Comparison of ENCODE assay signal across 8 mouse cellular contexts in the genomic region with DNA sequence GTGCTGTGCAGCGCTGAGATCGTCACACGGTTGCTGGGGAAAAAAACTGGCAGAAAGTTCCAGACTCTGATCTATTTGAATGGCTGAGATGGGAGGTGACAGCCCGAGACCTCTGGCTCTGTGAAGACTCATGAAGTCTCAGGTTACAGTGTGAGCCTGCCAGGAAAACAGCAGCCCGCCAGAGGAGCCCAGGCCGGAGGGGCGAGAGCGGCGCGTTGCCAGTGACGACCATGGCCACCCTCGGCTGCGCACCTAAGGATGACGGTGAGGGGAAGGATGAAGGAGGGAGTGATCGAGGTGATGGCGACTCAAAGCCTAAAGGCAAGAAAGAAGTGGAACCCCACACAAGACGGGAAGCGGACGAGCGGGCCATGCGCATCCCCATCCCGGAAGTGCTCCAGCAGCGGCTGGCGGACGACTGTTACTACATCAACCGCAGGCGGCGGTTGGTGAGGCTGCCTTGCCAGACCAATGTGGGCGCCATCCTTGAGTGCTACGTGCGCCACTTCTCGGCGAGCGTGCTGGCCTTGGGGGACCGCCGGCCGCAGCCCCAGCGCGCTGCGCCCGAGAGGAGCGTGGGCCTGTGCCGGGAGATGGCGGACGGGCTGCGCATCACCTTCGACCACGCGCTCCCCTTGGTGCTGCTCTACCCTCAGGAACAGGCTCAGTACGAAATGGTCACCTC. TPM values are rescaled to one million over a fixed set of nuclear protein-coding genes. Genes with fewer than 3 reads are reported as not detected.
DNase-seq lines count a peak whose midpoint lies in the region; ATAC-seq lines count a peak whose summit lies in the region.

No protein-coding gene starts in this region.

- whole genome bisulfite sequencing in intestine, embryonic 14.5 days: 1% methylated on average over 49 of the region's 50 CpGs

- intact Hi-C loops in gastrocnemius, postnatal 36 days (cut with DNase I): loop anchor here (10.0 kb wide), 1 partner anchor 110 kb away; a partner anchor contains a TSS
- intact Hi-C loops in left cerebral cortex, postnatal 10 days (cut with DNase I): loop anchor here (10.0 kb wide), 1 partner anchor 110 kb away; a partner anchor contains a TSS

- DNase-seq in adrenal gland, adult 18-20 months (ENCODE audit: low spot score in 2 of 2): peak; percentile 50 to 54
- peak; percentile 86 for DNase-seq in embryo, embryonic 11 days
- DNase-seq in gastrocnemius, postnatal 36 days: peak; percentile 27 to 64
- DNase-seq in intestine, embryonic 14.5 days (ENCODE audit: low spot score): peak; percentile 91
- peak; percentile 65 to 82 for DNase-seq in left cerebral cortex, postnatal 10 days (ENCODE audit: extremely low spot score in 1 of 2, low spot score in 2 of 2)
- peak; percentile 76 to 77 for DNase-seq in right cerebral cortex, adult 2 months (ENCODE audit: low spot score in 2 of 2)
- peak; percentile 60 for DNase-seq in urinary bladder, postnatal 14 days (ENCODE audit: low spot score)

- H3K4me2 ChIP-seq in intestine, embryonic 14.5 days (ENCODE audit: low read length): peak overlapping the region; percentile 89

- peak overlapping the region; percentile 53 for H3K4me3 ChIP-seq in intestine, embryonic 14.5 days (ENCODE audit: low read depth, low read length)
- H3K4me3 ChIP-seq in megakaryocyte, embryonic 14.5 days (replicated peaks): peak overlapping the region; percentile 88

- 0 out of 2 replicates have a peak, but pooled peaks cover 5% of the 10 kb centered on the region for H3K4me1 ChIP-seq in intestine, embryonic 14.5 days (replicated peaks; ENCODE audit: control insufficient read depth, insufficient read depth, low read length)
- no peaks in the 10 kb centered on the region; the same call in 1 of the 2 replicates for H3K4me1 ChIP-seq in megakaryocyte, embryonic 14.5 days

- H3K9ac ChIP-seq in intestine, embryonic 14.5 days (ENCODE audit: low read length): peak overlapping the region; percentile 65

- peak; percentile 88 for ATAC-seq in intestine, embryonic 14.5 days (replicated peaks; ENCODE audit: low FRiP score, low TSS enrichment, low read depth)

- no peaks in the 10 kb centered on the region for H3K9me3 ChIP-seq in intestine, embryonic 14.5 days (ENCODE audit: control insufficient read depth, low read length)
- H3K9me3 ChIP-seq in megakaryocyte, embryonic 14.5 days: peaks cover 13% of the 10 kb centered on the region

- H3K27ac ChIP-seq in intestine, embryonic 14.5 days (ENCODE audit: low read depth): peak overlapping the region; percentile 62; the same call in 1 of the 2 replicates

- H3K36me3 ChIP-seq in intestine, embryonic 14.5 days (ENCODE audit: control insufficient read depth, insufficient read depth, low read length): no peaks in the 10 kb centered on the region
- peaks cover 25% of the 10 kb centered on the region for H3K36me3 ChIP-seq in megakaryocyte, embryonic 14.5 days (replicated peaks; ENCODE audit: low read length)

- H3K27me3 ChIP-seq in intestine, embryonic 14.5 days (replicated peaks; ENCODE audit: control insufficient read depth, insufficient read depth, low read length): no peaks in the 10 kb centered on the region
- H3K27me3 ChIP-seq in megakaryocyte, embryonic 14.5 days (replicated peaks): no peaks in the 10 kb centered on the region

RNA-seq across cellular contexts. Expression of a gene that starts 8.4 kb away (rescaled TPM):
- 1 to 10 TPM; 6.5 to 7.8 TPM for total RNA-seq in adrenal gland, adult 18-20 months (2021)
- 1 to 10 TPM in 1 of 2 experiments, under 1 TPM in 1; 0.47 to 1.1 TPM for total RNA-seq in gastrocnemius, postnatal 36 days (2021)
- 5.0 and 5.9 TPM in 2 replicates for polyA plus RNA-seq in intestine, embryonic 14.5 days (2014; fragmentation: Nextera tagmentation; extraction: Ambion mirVana)
- 10 to 100 TPM; 13.5 to 14.5 TPM for total RNA-seq in left cerebral cortex, postnatal 10 days (2021)
- 8.1 and 9.7 TPM in 2 replicates for polyA plus RNA-seq in megakaryocyte, embryonic 14.5 days (2012; ENCODE audit: insufficient read depth, low replicate concordance)

Comparison
In these comparisons a context has a peak if more than half of its experiments do, and no peak if none do; other contexts are left out.
1. Peak in every context shown above with its lines: DNase-seq, ATAC-seq, H3K4me3 ChIP-seq and H3K27ac ChIP-seq.